Mouse (Mus musculus) cortical plate, adult 2 months (tissue): ENCODE data around the gene Furin.

Experiments
- CTCF ChIP-seq: fragments of 200-500 bp; IDR thresholded peaks from 2 replicates; pipeline ENCODE4 v1.5.1; 2011; ENCODE audit warnings: mild to moderate bottlenecking, control low read depth, low read length; ENCODE audit not compliant: insufficient read depth; ENCODE audit errors: extremely low read depth
- POLR2A ChIP-seq: fragments of 200-500 bp; IDR thresholded peaks from 2 replicates; pipeline ENCODE4 v1.6.1; 2011; ENCODE audit warnings: mild to moderate bottlenecking, low read length, control low read depth; ENCODE audit not compliant: insufficient read depth; ENCODE audit errors: extremely low read depth

DNA sequence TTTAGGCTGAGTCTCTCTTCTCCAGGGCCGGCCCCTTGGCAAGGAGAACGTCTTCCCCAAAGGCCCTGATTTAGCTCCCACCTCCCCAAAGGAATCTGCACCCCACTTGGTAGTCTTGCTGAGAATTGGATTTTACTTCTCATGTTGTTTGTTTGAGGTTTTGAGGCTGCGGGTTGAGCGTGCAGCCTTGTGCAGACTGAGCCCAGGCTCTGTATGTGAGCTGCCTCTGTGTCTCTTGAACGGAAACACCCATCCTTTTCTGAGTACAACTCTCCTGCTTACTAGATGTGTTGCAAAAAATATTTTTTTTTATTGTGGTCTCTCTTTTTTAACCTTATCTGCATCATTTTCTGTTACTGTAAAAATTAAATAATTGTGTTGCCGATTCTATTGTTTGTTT is 16.3 kb upstream of the Furin start:
- TF ChIP-seq CTCF (no peak), POLR2A (no peak)
